Mouse (Mus musculus): ENCODE results near the gene St8sia2.

The St8sia2 gene

DNA sequence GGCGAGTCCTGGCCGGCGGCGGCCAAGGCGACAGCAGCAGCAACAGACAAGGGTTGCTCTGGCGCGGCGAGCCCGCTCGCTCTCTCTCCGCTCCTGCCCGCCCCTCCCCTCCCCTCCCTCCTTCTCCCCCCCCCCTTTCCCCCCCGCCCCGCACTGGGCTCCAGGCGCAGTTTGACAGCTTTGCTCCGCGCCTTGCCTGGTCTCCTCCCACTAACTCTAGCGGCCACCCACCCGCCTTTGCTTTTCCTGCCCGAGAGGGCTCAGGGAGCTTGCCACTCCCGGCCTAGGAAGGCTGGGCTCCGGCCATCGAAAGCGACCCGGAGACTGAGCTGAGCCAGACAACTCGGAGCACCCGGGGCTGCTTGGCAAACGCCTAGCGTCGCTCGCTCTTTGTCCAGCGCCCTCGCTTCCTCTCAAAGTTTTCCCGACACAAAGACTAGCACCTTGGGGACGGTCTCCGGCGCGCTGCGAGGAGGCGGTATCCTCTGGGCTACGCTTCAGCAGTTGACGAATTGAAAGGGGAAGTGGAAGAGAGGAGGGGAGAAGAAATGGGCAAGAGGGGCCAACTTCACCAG, at the start of gene St8sia2:
Gene St8sia2 (minus strand): TSS at position 90 of the 575 bp plus-strand sequence.
- peak; percentile 46 for DNase-seq (ENCODE audit: low spot score)

- no peak for DNase-seq (ENCODE audit: low spot score)
These were observed 47.6 kb upstream of the St8sia2 start for GRCm38 (mm10) chr7:74061076-74061475.

GRCm38 (mm10) chr7:74060306-74060946, 46.9 kb upstream of the St8sia2 start:
- no peak for DNase-seq (ENCODE audit: low spot score)

DNA sequence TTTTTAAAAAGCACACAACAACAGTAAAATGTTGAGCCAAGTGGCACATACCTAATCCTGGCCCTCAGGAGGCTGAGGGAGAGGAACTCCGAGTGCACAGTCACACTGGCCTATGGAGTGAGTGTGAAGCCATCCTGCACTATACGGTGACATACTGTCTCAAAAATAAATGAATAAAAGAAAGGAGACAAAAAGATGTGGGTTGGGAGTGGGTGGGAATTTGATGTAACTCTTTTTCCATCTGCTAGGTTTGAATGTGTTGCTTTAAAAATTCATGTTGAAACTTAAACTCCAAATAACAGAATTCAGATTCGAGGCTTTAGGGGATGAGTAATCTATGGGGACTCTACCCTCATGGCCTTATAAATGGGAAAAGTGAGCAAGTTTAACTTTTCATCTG, 46.2 kb upstream of the St8sia2 start:
- DNase-seq (ENCODE audit: low spot score), result no peak

- no peak for DNase-seq (ENCODE audit: low spot score)
These were observed 42.3 kb upstream of the St8sia2 start for GRCm38 (mm10) chr7:74055753-74056152.

DNA sequence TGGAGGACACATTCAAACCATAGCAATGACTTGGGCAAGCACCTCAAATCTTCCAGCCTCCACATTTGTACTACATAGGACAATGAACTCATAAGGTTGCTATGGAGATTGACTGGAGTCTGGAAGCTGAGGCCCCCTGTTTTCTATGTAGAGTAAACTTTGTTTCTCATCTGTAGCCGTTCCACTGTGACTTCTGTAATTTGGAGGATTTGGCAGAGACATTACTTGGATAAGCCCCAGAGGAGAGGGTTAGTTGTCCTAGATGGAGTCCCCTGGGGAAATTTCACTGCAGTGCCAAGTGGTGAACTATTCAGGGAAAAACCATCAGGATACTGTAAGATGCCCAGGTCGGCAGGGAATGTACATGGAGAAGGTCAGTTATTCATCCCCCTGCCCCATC, 34.1 kb upstream of the St8sia2 start:
- no peak for DNase-seq (ENCODE audit: low spot score)

GRCm38 (mm10) chr7:74045166-74045957, 31.9 kb upstream of the St8sia2 start:
- no peak for DNase-seq (ENCODE audit: low spot score)

GRCm38 (mm10) chr7:74043562-74044138, 30.2 kb upstream of the St8sia2 start:
- peak; percentile 7 for DNase-seq (ENCODE audit: low spot score)

GRCm38 (mm10) chr7:74025007-74025406, 11.5 kb upstream of the St8sia2 start:
- DNase-seq (ENCODE audit: low spot score), result peak; percentile 60

DNA sequence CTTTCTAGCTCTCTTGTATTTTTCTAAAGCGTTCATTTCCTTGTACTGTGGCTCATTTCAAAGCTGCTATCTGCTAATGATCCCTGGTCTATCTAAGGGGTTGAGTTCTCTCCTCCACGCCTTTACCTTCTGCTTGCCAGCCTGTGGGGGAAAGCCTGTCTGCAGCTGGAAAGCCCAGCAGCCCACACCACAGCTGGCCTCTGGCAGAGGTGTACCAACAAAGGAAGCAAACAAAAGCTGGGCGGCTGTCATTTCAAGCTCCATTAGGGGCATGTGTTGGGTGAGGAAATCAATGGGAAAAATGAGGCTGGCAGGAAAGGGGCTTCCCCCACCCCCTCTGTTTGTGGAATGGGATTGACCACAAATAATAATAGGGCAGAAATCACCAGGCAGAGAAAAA, 10.7 kb upstream of the St8sia2 start:
- DNase-seq (ENCODE audit: low spot score), result no peak

DNA sequence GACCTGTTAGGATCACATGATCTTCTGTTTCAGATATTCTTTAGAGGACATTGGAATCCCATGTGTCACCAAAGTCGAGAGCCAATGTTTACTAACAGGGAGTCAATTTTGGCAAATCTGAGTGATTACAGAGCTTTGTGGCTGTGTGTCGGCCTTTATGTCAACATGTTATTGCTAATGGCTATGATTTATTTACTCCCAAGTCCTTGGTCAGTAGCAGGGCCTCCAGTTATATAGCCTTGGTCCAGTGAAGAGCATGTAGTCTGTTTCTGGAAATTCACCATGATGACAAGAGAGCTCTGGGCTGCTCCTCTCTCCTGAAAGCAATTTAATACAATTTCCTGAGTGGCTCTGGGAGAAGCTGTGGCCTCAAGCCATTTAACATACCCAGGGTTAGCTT, 9.1 kb upstream of the St8sia2 start:
- no peak for DNase-seq (ENCODE audit: low spot score)

GRCm38 (mm10) chr7:74021771-74022170, 8.3 kb upstream of the St8sia2 start:
- no peak for DNase-seq (ENCODE audit: low spot score)

- no peak for DNase-seq (ENCODE audit: low spot score)
These were observed 3.1 kb upstream of the St8sia2 start for GRCm38 (mm10) chr7:74016613-74017012.

DNA sequence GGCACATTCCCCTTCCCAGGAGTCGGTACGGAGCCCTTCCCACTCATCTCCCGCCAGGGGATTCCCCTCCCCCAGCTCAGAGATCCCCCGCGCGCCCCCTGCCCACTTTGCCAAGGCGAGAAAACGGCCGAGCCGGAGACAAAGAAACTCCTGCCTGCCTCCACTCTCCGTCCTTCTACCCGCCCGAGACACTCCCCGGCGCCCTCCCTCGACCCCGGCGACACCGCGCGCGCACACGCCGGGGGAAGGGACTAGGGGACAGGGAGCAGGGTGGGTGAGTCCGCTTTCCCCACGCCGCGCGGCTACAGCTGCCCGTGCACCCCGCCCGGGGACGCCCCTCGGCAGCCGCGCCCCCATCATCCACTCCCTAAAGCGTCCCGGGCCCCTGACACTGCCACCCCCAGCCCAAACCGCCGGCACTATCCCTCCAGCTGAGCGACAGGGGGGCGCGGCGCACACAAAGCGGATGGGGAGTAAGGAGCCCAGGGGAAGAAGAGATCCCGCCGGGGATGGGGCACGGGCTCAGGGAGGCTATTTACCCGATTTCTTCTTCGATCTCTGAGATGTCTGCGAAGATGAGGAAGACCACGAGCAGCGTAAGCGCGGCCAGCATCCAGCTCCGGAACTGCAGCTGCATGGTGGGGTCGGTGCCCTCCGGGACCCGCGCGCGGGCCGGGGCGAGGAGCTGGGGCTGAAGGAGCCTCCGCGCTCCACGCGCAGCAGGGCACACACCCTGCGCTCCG, 461 bp downstream of the St8sia2 start:
- no peak for DNase-seq (ENCODE audit: low spot score)

DNA sequence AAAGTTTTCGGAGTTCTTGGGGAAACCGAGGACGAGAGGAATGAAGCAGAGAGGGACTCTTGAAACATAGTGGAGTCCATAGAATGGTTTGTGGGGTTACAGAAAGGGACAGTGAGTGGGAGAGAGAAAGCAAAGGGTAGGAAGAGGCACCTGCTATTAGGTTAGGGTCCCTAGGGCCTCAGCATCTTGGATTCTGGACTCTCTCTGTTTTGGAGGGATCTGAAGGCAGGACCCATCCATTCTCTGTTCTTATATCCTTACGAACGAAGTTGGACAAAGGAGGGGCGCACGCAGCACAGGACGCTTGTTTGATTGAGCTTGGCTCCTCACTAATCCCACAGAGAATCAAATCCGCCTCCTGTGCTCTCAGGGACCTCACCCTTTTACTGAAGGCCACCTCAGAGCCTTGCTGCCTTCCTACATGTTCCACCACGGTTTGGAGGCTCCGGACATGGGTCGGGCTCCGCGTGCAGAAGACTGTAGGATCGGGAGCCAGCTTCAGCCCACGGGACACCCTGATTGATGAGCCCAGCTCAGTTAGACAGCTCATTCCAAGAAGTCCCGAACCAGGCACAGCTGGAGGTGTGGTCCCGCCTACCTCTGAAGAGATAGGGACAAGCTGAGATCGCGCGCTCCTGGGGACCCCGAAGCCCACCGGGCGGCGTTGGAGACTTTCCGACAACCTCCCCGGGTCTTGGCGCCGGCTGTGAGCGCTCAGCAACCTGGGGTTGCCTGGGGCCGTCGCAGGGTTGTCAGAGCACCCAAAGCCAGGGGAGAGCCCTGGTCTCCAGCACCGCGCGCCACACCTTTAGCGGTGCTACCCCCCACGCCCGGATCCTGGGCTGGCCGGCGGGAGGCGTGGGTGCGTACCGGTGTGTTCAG, 1.3 kb downstream of the St8sia2 start:
- DNase-seq (ENCODE audit: low spot score), result no peak

DNA sequence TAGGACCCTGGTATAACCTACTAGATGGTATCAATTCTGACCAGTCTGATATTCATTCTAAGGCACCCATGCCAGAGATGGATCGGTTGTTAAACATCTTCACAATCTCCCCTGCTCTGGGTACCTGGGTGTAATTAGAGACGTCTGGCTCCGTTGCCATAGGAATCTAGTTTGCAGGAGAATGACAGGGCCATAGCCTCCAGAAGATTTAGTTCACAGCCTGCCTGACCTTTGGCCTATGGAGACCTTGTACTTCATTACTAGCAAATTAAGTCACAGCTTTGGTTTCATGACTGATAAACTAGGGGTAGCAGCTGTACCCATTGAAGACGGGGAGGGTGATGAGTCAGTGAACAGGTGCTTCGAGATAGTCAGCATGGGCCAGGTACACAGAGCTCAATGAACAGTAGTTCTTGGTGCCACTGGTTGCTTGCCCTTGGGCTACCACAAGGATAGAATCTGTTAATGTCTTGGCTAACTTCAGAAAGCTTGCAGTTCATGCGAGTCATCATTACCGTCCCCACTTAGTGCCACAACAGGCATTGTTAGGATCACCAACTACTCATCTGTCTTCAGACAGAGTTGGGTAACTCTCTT, 4.4 kb downstream of the St8sia2 start:
- DNase-seq (ENCODE audit: low spot score), result no peak

DNA sequence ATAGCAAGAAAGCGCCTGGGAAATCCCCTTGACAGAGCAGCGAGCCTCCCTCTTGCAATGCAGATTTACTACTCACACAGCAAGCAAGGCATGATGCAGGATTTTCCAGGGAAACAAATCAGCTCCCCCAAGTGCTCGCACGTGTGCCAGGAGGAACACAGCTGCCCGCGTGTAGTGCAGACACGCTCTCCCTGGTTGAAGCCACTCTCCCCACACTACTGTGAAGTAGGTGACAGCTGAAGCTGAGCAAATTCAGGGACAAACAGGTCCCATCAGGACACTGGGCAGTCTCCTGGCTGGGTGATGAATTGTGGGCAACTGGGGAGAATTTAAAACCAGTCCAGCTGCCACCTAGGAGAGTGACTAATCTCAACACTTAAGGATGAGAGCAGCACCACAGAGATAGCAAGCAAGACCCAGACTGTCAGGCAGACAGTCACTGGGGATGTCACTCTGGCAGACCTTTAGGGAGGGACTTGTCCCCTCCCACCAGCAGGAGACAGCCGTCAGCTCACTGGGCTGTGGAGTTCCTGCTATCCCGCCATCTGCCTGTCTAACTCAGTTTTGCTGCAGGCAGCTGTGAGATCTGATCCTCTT, 6.6 kb downstream of the St8sia2 start:
- no peak for DNase-seq (ENCODE audit: low spot score)

- DNase-seq (ENCODE audit: low spot score), result no peak
These were observed 7.1 kb downstream of the St8sia2 start for GRCm38 (mm10) chr7:74006364-74006763.

GRCm38 (mm10) chr7:74000743-74001510, 12.6 kb downstream of the St8sia2 start:
- DNase-seq (ENCODE audit: low spot score), result no peak

DNA sequence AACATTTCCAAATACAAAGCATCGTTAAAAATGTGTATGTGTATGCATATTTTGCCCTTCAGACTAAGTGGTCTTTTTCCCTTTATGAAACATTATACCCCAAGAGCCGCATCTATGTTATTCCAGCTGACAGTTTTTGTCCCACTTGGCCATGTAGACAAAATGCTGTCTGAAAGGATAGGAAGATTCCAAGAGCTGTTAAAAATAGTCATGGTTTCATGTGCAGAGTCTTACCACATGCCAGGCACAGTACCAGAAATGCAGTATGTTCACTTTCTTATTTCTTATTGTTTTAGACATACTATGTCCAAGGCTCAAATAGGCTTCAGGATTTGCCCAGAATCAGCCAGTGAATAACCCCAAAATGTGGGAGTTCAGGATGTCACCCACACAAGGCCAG, 24.1 kb downstream of the St8sia2 start:
- DNase-seq (ENCODE audit: low spot score), result no peak
